Mouse (Mus musculus): ENCODE results near the gene Csnka2ip. TPM values are rescaled to one million over a fixed set of nuclear protein-coding genes. Genes with fewer than 3 reads are reported as not detected.

The Csnka2ip gene
- total RNA-seq, 2 experiments from 2014 or later = 0.18 to 0.54 TPM

Other genes with a start within 250 kb of the Csnka2ip start
- gene 4930453N24Rik, start 168.8 kb upstream of the Csnka2ip start, total RNA-seq (2021) = 10 to 100 TPM; 16.5 to 18.3 TPM
- 10 to 100 TPM; 13.1 to 14.1 TPM for gene Zfp654, start 249.2 kb upstream of the Csnka2ip start, total RNA-seq (2021)
- 10 to 100 TPM; 58.8 to 62.9 TPM for gene Cggbp1, start 249.6 kb upstream of the Csnka2ip start, total RNA-seq (2021)